Mouse (Mus musculus) midbrain, postnatal 0 days (tissue): ENCODE measurements around the gene Gna12. TPM values are rescaled to one million over a fixed set of nuclear protein-coding genes. Genes with fewer than 3 reads are reported as not detected.

Experiments used
- ATAC-seq: fragments of 200-750 bp; cut with Nextera tagmentation; 2 replicates; pipeline ENCODE4 v1.8.0; 2017; ENCODE audit warnings: moderate number of reproducible peaks, mild to moderate bottlenecking, moderate TSS enrichment, moderate library complexity; ENCODE audit not compliant: low FRiP score
- DNase-seq: peaks from one replicate; pipeline ENCODE4 v3.0.0-alpha.2; 2015; ENCODE audit warnings: low spot score
- H3K27ac ChIP-seq: fragments of 300-500 bp; sonication (generic); 2 replicates; pipeline ENCODE4 v1.5.1; 2014; ENCODE audit warnings: low read depth, mild to moderate bottlenecking, low read length, mixed read lengths
- H3K27me3 ChIP-seq: fragments of 300-500 bp; sonication (generic); 2 replicates; pipeline ENCODE4 v1.6.1; 2014; ENCODE audit warnings: low read length, control low read depth, mixed read lengths; ENCODE audit not compliant: insufficient read depth
- H3K36me3 ChIP-seq: fragments of 300-500 bp; sonication (generic); 2 replicates; pipeline ENCODE4 v1.6.1; 2014; ENCODE audit warnings: low read length, control low read depth, mixed read lengths; ENCODE audit not compliant: insufficient read depth
- H3K4me1 ChIP-seq: fragments of 300-500 bp; sonication (generic); 2 replicates; pipeline ENCODE4 v1.6.1; 2014; ENCODE audit warnings: mild to moderate bottlenecking, control low read depth, antibody characterized with exemption, low read length, mixed read lengths; ENCODE audit not compliant: insufficient read depth
- H3K4me2 ChIP-seq: fragments of 300-500 bp; sonication (generic); 2 replicates; pipeline ENCODE4 v1.6.1; 2014; ENCODE audit warnings: low read depth, mild to moderate bottlenecking, low read length, mixed read lengths; ENCODE audit not compliant: poor library complexity, severe bottlenecking
- H3K4me3 ChIP-seq: fragments of 300-500 bp; sonication (generic); 2 replicates; pipeline ENCODE4 v1.5.1; 2014; ENCODE audit warnings: low read depth, mild to moderate bottlenecking, low read length, moderate library complexity
- H3K9ac ChIP-seq: fragments of 300-500 bp; sonication (generic); replicated peaks from 2 replicates; pipeline ENCODE4 v1.6.1; 2014; ENCODE audit warnings: mild to moderate bottlenecking, low read length, moderate library complexity, mixed read lengths; ENCODE audit not compliant: poor library complexity, severe bottlenecking
- H3K9me3 ChIP-seq: fragments of 300-500 bp; sonication (generic); 2 replicates; pipeline ENCODE4 v1.6.1; 2016; ENCODE audit warnings: low read length, control low read depth
- CTCF ChIP-seq: IDR thresholded peaks from 2 replicates; pipeline ENCODE4 v1.5.1; 2016; ENCODE audit warnings: antibody characterized with exemption, mild to moderate bottlenecking
- WGBS: fragments of 180-500 bp; shearing (Covaris S2); extraction: QIAGEN DNeasy Blood & Tissue Kit; methylation state at CpG from one replicate; pipeline ENCODE4 v1.1.7; 2014; 5-methylcytosine and 5-hydroxymethylcytosine counted together
- polyA plus RNA-seq: library from polyadenylated mRNA; unstranded; fragments of >200 nt; fragmentation: Nextera tagmentation; extraction: Ambion mirVana; gene quantifications from 2 replicates; pipeline ENCODE4 v1.2.1, GENCODE M21; 2015
- total RNA-seq: library from RNA; depleted of rRNA; stranded (reverse); fragments of >200 nt; gene quantifications from 2 replicates; pipeline ENCODE4 v1.2.3, GENCODE M21; 2014

The Gna12 gene
- total and polyA plus RNA-seq, 2 experiments from 2014 or later = 28.0 to 152 TPM

- DNase-seq (no peak), ATAC-seq (no peak)
- no peak for TF ChIP-seq CTCF
- Histone ChIP-seq H3K4me2 (no peak overlapping the region), H3K4me3 (no peak overlapping the region), H3K9me3 (no peaks in the 10 kb centered on the region), H3K27ac (no peak overlapping the region), H3K27me3 (no peaks in the 10 kb centered on the region), H3K4me1 (peaks cover 14% of the 10 kb centered on the region), H3K9ac (no peak overlapping the region), H3K36me3 (no peaks in the 10 kb centered on the region)
- 88% methylated on average over 7 of the region's 7 CpGs for WGBS
Measured at GRCm38 (mm10) chr5:140824126-140824525, 6.1 kb downstream of the Gna12 start.

GRCm38 (mm10) chr5:140823386-140823785 lies 6.8 kb downstream of the Gna12 start:
- Histone ChIP-seq H3K36me3 (no peaks in the 10 kb centered on the region), H3K4me1 (peaks cover 17% of the 10 kb centered on the region), H3K9me3 (no peaks in the 10 kb centered on the region), H3K27ac (no peak overlapping the region), H3K9ac (no peak overlapping the region), H3K4me2 (no peak overlapping the region), H3K4me3 (no peak overlapping the region), H3K27me3 (no peaks in the 10 kb centered on the region)
- no peak for TF ChIP-seq CTCF
- ATAC-seq (no peak), DNase-seq (no peak)
- WGBS = 97% methylated on average over 2 of the region's 2 CpGs

GRCm38 (mm10) chr5:140821951-140822350 lies 8.3 kb downstream of the Gna12 start:
- no peak overlapping the region for H3K9ac ChIP-seq
- DNase-seq (no peak), ATAC-seq (no peak)
- no peak overlapping the region for H3K4me3 ChIP-seq
- no peak overlapping the region for H3K4me2 ChIP-seq
- no peak for TF ChIP-seq CTCF
- H3K36me3 ChIP-seq = no peaks in the 10 kb centered on the region
- no peaks in the 10 kb centered on the region for H3K9me3 ChIP-seq
- H3K4me1 ChIP-seq = peaks cover 10% of the 10 kb centered on the region; the same call in 1 of the 2 replicates
- H3K27me3 ChIP-seq = no peaks in the 10 kb centered on the region
- H3K27ac ChIP-seq = no peak overlapping the region
- WGBS = 89% methylated on average over 4 of the region's 4 CpGs

- no peak for TF ChIP-seq CTCF
- H3K4me1 ChIP-seq = peaks cover 7% of the 10 kb centered on the region; the same call in 1 of the 2 replicates
- no peaks in the 10 kb centered on the region for H3K27me3 ChIP-seq
- no peak overlapping the region for H3K9ac ChIP-seq
- no peaks in the 10 kb centered on the region for H3K36me3 ChIP-seq
- no peak overlapping the region for H3K4me2 ChIP-seq
- no peak overlapping the region for H3K4me3 ChIP-seq
- whole genome bisulfite sequencing = 91% methylated on average over 4 of the region's 4 CpGs
- H3K27ac ChIP-seq = no peak overlapping the region
- no peak for DNase-seq
- H3K9me3 ChIP-seq = no peaks in the 10 kb centered on the region
- ATAC-seq = no peak
Measured at GRCm38 (mm10) chr5:140820539-140820938, 9.7 kb downstream of the Gna12 start.

GRCm38 (mm10) chr5:140819594-140819993 lies 10.6 kb downstream of the Gna12 start:
- TF ChIP-seq CTCF = no peak
- Histone ChIP-seq H3K4me1 (peaks cover 10% of the 10 kb centered on the region), H3K36me3 (no peaks in the 10 kb centered on the region), H3K27ac (no peak overlapping the region), H3K27me3 (no peaks in the 10 kb centered on the region), H3K9me3 (no peaks in the 10 kb centered on the region), H3K9ac (no peak overlapping the region), H3K4me2 (no peak overlapping the region), H3K4me3 (no peak overlapping the region)
- DNase-seq = no peak
- WGBS = 48% methylated on average over 4 of the region's 4 CpGs
- no peak for ATAC-seq

GRCm38 (mm10) chr5:140818482-140819076 lies 11.7 kb downstream of the Gna12 start:
- no peaks in the 10 kb centered on the region for H3K9me3 ChIP-seq
- peaks cover 10% of the 10 kb centered on the region for H3K4me1 ChIP-seq
- no peak for ATAC-seq
- H3K9ac ChIP-seq = no peak overlapping the region
- no peak overlapping the region for H3K27ac ChIP-seq
- no peaks in the 10 kb centered on the region for H3K27me3 ChIP-seq
- H3K4me3 ChIP-seq = no peak overlapping the region
- WGBS = 81% methylated on average over 5 of the region's 5 CpGs
- no peak for DNase-seq
- TF ChIP-seq CTCF = no peak
- no peak overlapping the region for H3K4me2 ChIP-seq
- no peaks in the 10 kb centered on the region for H3K36me3 ChIP-seq
